20 mouse cellular contexts compared by ENCODE assay signal in genomic region chr1:76513490-76513889, GRCm38 (mm10).
"Had no signal": no experiment of that assay in that cellular context is flagged by ENCODE, and none has a peak within 500 bp of the region (broad histone marks: within the 10 kb centered on the region; RNA-seq: fewer than 3 reads in every experiment).

No protein-coding gene starts in this region.

- DNase-seq: kidney, adult 2 months; kidney, postnatal 25 days; liver, postnatal 0 days; lung, embryonic 14.5 days; right cerebral cortex, adult 18-20 months; right cerebral cortex, postnatal 14 days; right cerebral cortex, postnatal 4 days; thymus, adult 2 months; thymus, postnatal 25 days had no signal

- H3K4me3 ChIP-seq: left cerebral cortex, adult 2 months; midbrain, embryonic 12.5 days; midbrain, embryonic 15.5 days; neural tube, embryonic 12.5 days; neural tube, embryonic 15.5 days had no signal

- H3K27ac ChIP-seq: kidney, postnatal 0 days; left cerebral cortex, adult 2 months; liver, embryonic 14.5 days; macrophage; midbrain, embryonic 12.5 days; midbrain, embryonic 15.5 days; neural tube, embryonic 12.5 days; neural tube, embryonic 15.5 days; stomach, postnatal 0 days had no signal

- ATAC-seq: intestine, postnatal 0 days; liver, postnatal 0 days; lung, postnatal 0 days; midbrain, embryonic 15.5 days had no signal
